Mouse (Mus musculus) embryonic facial prominence, embryonic 12.5 days (tissue): Measurements from ENCODE around the gene Rreb1. TPM values are rescaled to one million over a fixed set of nuclear protein-coding genes. Genes with fewer than 3 reads are reported as not detected.
"Not testable (repeated sequence)": the region's sequence is repeated elsewhere in the genome, so short reads cannot be mapped to it uniquely, and the experiment has no call there.

Source experiments
- ATAC-seq: fragments of 200-750 bp; cut with Nextera tagmentation; 2 replicates; pipeline ENCODE4 v1.8.0; 2017; ENCODE audit not compliant: insufficient number of reproducible peaks, insufficient read depth, low FRiP score, low TSS enrichment
- H3K27ac ChIP-seq: fragments of 300-500 bp; sonication (generic); 2 replicates; pipeline ENCODE4 v1.5.1; 2016; ENCODE audit warnings: mild to moderate bottlenecking
- H3K27me3 ChIP-seq: fragments of 300-500 bp; sonication (generic); 2 replicates; pipeline ENCODE4 v1.6.1; 2016; ENCODE audit warnings: mild to moderate bottlenecking, moderate library complexity
- H3K36me3 ChIP-seq: fragments of 300-500 bp; sonication (generic); 2 replicates; pipeline ENCODE4 v1.6.1; 2016; ENCODE audit warnings: mild to moderate bottlenecking
- H3K4me1 ChIP-seq: fragments of 300-500 bp; sonication (generic); 2 replicates; pipeline ENCODE4 v1.6.1; 2016
- H3K4me2 ChIP-seq: fragments of 300-500 bp; sonication (generic); replicated peaks from 2 replicates; pipeline ENCODE4 v1.6.1; 2016; ENCODE audit warnings: mild to moderate bottlenecking, moderate library complexity
- H3K4me3 ChIP-seq: fragments of 300-500 bp; sonication (generic); 2 replicates; pipeline ENCODE4 v1.5.1; 2016; ENCODE audit warnings: mild to moderate bottlenecking
- H3K9ac ChIP-seq: fragments of 300-500 bp; sonication (generic); 2 replicates; pipeline ENCODE4 v1.6.1; 2016; ENCODE audit warnings: mild to moderate bottlenecking, moderate library complexity
- H3K9me3 ChIP-seq: fragments of 300-500 bp; sonication (generic); 2 replicates; pipeline ENCODE4 v1.6.1; 2016; ENCODE audit warnings: mild to moderate bottlenecking, moderate library complexity
- WGBS: fragments of 180-500 bp; shearing (Covaris S2); methylation state at CpG from one replicate; pipeline ENCODE4 v1.1.7; 2016; 5-methylcytosine and 5-hydroxymethylcytosine counted together
- polyA plus RNA-seq: library from polyadenylated mRNA; unstranded; fragments of >200 nt; fragmentation: Nextera tagmentation; extraction: Ambion mirVana; gene quantifications from 2 replicates; pipeline ENCODE4 v1.2.1, GENCODE M21; 2016

The Rreb1 gene
- polyA plus RNA-seq, 1 experiment from 2014 or later = 10.1 TPM

DNA sequence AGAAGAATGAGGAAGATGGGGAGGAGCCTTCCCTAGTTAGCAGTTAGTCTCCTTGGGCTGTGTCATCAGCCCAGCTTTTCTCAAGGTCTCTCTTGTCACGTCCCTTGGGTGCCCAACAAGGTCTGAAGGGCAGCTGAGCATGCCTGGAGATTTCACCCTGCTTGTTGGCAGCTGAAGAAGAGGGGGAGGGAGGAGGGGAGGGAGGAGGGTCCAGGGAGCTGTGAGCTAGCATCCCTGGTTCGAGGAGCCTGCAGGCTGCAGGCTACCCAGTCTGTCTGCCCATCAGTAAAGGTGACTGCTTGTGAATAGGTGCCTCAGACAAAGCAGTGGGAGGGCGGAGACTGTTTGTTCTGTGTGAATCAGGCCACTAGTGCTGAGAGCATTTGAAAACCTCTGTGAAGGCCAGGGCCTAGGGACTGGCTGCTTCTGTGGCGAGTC lies 52.7 kb downstream of the Rreb1 start:
- no peak overlapping the region for H3K4me2 ChIP-seq
- 37% methylated on average over 4 of the region's 4 CpGs for WGBS
- no peak overlapping the region for H3K9ac ChIP-seq
- H3K27me3 ChIP-seq = no peaks in the 10 kb centered on the region
- ATAC-seq = no peak
- no peak overlapping the region for H3K4me3 ChIP-seq
- H3K4me1 ChIP-seq = peaks cover 47% of the 10 kb centered on the region
- H3K27ac ChIP-seq = no peak overlapping the region
- H3K36me3 ChIP-seq = no peaks in the 10 kb centered on the region
- H3K9me3 ChIP-seq = no peaks in the 10 kb centered on the region

DNA sequence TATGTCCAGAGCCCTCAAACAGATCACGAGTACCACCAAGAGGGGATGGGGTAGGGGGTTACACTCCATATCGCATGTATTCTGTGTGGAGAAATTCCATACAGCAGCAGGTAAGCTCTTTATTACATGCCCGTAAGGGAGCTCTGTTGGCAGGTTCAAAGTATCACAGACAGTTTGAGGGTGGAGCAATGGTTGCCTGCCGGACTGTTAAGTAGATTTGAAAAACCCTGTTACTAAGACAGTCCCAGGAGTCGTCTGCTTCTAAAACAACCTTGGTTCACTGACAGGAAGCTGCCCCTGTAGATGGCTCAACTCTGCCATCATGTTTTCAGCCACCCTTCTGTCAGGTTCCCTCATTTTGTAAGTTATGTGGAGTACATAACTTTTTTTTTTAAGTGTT lies 54.3 kb downstream of the Rreb1 start:
- whole genome bisulfite sequencing = 30% methylated on average over 5 of the region's 5 CpGs
- Histone ChIP-seq H3K4me2 (no peak overlapping the region), H3K4me1 (peaks cover 47% of the 10 kb centered on the region), H3K36me3 (no peaks in the 10 kb centered on the region), H3K27me3 (no peaks in the 10 kb centered on the region), H3K9ac (no peak overlapping the region), H3K27ac (no peak overlapping the region), H3K4me3 (no peak overlapping the region), H3K9me3 (no peaks in the 10 kb centered on the region)
- ATAC-seq = no peak

DNA sequence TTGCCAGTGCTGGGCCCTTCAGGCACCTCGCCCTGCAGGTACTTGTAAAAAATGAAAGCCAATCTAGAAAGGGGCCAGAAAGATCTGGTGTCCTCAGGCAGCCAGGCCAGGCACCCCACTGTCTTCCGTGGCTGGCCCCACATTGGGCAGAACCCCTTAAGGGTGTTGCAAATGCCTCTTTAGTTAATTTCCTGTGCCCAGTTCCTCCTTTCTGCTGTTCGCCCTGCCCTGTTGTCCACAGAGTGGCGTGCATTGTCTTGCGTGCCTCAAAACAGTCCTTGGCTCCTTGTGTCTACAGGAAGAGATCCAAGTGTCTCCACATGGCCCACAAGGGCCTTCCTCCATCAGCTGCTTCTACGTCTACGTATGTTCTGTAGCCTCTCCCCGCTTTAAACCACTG lies 55.3 kb downstream of the Rreb1 start:
- 79% methylated on average over 8 of the region's 8 CpGs for WGBS
- no peak overlapping the region for H3K4me3 ChIP-seq
- no peak overlapping the region for H3K27ac ChIP-seq
- H3K9ac ChIP-seq = no peak overlapping the region
- H3K4me2 ChIP-seq = no peak overlapping the region
- H3K27me3 ChIP-seq = no peaks in the 10 kb centered on the region
- peaks cover 43% of the 10 kb centered on the region for H3K4me1 ChIP-seq
- no peaks in the 10 kb centered on the region for H3K9me3 ChIP-seq
- no peaks in the 10 kb centered on the region for H3K36me3 ChIP-seq
- ATAC-seq = no peak

DNA sequence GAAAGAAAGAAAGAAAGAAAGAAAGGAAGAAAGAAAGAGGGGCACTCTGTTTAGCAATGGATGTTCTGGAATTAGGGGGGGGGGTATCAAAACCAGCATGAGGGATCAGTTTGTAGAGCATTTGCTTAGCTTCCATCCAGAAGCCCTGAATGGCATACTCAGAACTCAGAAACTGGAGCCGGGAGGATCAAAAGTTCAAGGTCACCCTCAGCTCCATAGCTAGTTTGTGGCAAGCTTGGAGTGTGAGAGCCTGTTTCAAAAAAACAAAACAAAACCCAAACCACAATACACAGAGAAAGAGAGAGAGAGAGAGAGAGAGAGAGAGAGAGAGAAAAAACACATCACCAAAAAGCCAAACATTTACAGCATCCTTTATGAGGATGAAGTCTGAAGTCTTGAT lies 57.1 kb downstream of the Rreb1 start:
- H3K4me1 ChIP-seq = peaks cover 35% of the 10 kb centered on the region
- ATAC-seq = no peak
- no peaks in the 10 kb centered on the region for H3K9me3 ChIP-seq
- 95% methylated on average over 1 of the region's 1 CpGs for WGBS
- no peaks in the 10 kb centered on the region for H3K36me3 ChIP-seq
- H3K27ac ChIP-seq = no peak overlapping the region
- no peak overlapping the region for H3K4me2 ChIP-seq
- H3K9ac ChIP-seq = no peak overlapping the region
- no peaks in the 10 kb centered on the region for H3K27me3 ChIP-seq
- no peak overlapping the region for H3K4me3 ChIP-seq

DNA sequence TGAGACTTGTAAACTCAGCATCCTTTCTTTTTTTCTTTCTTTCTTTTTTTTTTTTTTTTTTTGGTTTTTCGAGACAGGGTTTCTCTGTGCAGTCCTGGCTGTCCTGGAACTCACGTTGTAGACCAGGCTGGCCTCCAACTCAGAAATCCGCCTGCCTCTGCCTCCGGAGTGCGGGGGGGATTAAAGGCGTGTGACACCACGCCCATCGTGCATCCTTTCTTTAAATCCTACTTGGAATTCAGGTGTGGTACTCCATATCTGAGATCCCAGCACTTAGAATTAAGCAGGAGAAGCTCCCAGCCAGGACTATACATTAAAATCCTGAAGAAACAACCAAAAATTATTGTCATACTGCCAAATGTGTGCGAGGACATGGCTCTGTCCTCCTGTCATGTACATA lies 57.6 kb downstream of the Rreb1 start:
- not testable (repeated sequence) for H3K4me3 ChIP-seq, H3K36me3 ChIP-seq

DNA sequence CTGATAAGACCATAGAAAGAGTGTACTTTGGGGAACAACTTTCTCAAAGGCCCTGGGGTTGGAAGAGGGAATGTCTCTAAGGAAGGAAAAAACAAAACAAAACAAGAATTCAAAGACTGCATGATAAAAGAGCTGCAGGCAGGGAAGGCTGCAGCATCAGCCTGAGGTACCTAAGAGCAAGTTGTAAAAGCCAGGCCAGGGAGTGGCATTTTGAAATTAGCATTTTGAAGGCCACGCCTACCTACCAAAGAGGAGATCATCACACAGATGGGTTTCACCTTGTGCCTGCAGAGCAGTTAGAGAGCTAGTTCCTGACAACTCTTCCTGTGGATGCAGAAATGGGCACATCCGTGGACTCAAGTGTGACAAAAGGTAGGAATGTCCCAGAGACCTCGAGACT lies 59.2 kb downstream of the Rreb1 start:
- H3K27ac ChIP-seq = no peak overlapping the region
- H3K4me2 ChIP-seq = no peak overlapping the region
- H3K27me3 ChIP-seq = no peaks in the 10 kb centered on the region
- H3K4me1 ChIP-seq = peaks cover 14% of the 10 kb centered on the region
- H3K36me3 ChIP-seq = no peaks in the 10 kb centered on the region
- H3K4me3 ChIP-seq = no peak overlapping the region
- no peak overlapping the region for H3K9ac ChIP-seq
- WGBS = 65% methylated on average over 3 of the region's 3 CpGs
- ATAC-seq = no peak
- no peaks in the 10 kb centered on the region for H3K9me3 ChIP-seq

More for the DNA sequence above, 57.6 kb downstream of the Rreb1 start:
- not testable (repeated sequence) for H3K9ac ChIP-seq, ATAC-seq, H3K9me3 ChIP-seq, H3K4me2 ChIP-seq, H3K27me3 ChIP-seq, H3K27ac ChIP-seq
- H3K4me1 ChIP-seq = peaks cover 30% of the 10 kb centered on the region
- WGBS = 90% methylated on average over 9 of the region's 9 CpGs

DNA sequence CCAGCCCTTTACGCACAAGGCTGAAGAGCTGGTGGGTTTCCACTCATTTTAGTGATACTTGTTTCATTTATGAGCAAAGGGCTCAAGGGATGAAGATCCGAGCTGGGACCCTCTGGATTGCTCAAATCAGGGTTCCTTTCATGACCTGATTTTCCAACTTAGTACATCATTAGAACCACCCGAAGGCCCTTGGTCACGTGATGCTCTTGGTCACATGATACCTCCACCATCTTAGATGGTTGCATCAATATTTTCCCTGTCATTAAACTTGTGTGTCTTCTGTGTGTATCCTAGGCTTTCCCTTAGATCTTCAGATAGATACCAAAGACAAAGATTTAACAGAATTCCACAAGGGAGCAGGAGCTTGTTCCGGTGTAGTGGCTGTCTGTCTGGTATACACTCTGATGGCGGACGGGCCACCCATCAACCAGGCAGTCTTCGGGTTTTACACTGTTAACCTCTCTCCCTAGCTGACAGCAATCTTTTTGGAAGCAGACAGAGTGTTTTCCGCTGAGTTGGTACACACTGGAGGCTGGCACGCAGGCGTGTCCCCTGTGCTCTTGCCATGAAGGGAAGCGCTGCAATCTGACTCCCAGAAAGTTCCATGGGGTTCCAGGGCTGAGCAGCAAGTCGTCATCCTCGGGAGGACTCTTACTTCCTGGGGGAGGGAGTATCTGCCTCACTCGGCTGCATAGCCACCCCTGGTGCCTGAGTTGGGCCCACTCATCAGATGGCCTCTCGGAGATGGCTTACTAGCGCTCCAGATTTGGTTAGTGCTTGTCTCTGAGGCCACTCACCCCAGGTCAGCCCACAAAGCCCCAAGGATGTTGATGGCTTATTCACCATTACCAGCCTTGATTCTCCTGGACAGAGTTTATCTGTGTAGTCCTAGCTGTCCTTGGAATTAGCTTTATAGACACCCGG lies 60.3 kb downstream of the Rreb1 start:
- 90% methylated on average over 18 of the region's 18 CpGs for WGBS
- Histone ChIP-seq H3K9me3 (no peaks in the 10 kb centered on the region), H3K27me3 (no peaks in the 10 kb centered on the region), H3K4me1 (peaks cover 4% of the 10 kb centered on the region; the same call in 1 of the 2 replicates), H3K9ac (no peak overlapping the region), H3K27ac (no peak overlapping the region), H3K36me3 (no peaks in the 10 kb centered on the region), H3K4me2 (no peak overlapping the region), H3K4me3 (no peak overlapping the region)
- ATAC-seq = no peak

DNA sequence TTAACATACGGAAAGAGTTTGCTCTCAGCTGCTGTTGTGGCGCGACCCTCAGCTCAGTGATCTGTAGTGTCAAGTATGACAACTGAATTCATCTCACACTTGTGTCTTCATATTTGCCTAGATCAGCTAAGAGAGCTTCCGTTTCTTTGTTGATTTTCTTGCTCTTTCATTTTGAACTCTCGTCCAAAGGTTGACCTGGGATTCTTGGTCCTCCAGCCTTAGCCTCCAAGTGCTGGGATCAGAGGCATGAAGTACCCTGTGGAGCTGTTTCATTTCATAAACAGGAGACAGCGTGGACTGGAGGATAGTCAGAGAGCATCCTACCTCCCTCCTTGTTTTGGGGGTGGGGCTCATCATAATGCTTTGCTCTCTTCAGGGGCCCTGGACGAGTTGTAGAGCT lies 65.0 kb downstream of the Rreb1 start:
- WGBS = 80% methylated on average over 7 of the region's 7 CpGs
- Histone ChIP-seq H3K4me1 (peaks cover 13% of the 10 kb centered on the region; the same call in 1 of the 2 replicates), H3K36me3 (no peaks in the 10 kb centered on the region), H3K27me3 (no peaks in the 10 kb centered on the region), H3K9ac (no peak overlapping the region), H3K27ac (no peak overlapping the region), H3K9me3 (no peaks in the 10 kb centered on the region), H3K4me2 (no peak overlapping the region), H3K4me3 (no peak overlapping the region)
- ATAC-seq = no peak

DNA sequence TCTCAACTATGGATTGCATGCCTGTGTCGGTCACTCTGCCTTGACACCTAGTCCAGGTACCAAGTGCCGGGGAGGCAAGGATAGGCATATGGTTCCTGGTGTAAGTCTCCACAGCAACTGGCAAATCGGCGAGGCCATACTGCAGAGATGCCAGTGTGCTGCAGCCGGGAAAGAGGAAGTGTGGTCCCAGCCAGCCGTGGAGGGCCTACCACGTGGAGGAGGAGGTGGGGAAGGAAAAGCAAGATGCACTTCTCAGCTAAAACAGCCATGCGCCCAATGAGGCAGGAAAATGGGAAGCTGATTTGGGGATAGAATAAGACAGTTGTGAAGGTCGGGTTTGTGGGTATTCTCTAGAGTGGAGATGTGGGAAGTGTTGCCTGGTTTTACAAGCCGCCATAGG lies 65.6 kb downstream of the Rreb1 start:
- 75% methylated on average over 10 of the region's 10 CpGs for WGBS
- H3K4me1 ChIP-seq = peaks cover 13% of the 10 kb centered on the region; the same call in 1 of the 2 replicates
- no peaks in the 10 kb centered on the region for H3K27me3 ChIP-seq
- H3K36me3 ChIP-seq = no peaks in the 10 kb centered on the region
- no peak overlapping the region for H3K9ac ChIP-seq
- no peak overlapping the region for H3K27ac ChIP-seq
- ATAC-seq = no peak
- no peaks in the 10 kb centered on the region for H3K9me3 ChIP-seq
- no peak overlapping the region for H3K4me3 ChIP-seq
- no peak overlapping the region for H3K4me2 ChIP-seq

DNA sequence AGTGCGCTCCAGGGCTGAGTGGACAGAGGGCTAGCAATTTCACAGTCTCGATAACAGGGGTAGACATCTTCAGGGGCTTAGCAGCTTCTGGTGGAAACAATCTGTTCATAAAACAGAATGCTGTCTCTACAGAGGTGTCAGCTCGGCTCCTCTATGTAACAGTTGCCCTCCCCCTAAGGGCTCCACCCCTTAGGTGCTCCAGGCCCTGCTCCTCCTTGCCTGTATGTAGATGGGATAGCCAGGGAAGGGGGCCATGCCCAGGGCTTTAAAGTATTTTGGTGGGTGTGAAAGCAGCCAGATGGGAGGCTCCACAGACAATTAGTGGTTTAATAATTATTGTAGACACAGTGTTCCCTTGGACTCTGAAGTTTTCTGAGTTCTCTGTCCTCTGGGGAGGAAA lies 67.0 kb downstream of the Rreb1 start:
- H3K4me3 ChIP-seq = no peak overlapping the region
- H3K36me3 ChIP-seq = no peaks in the 10 kb centered on the region
- peaks cover 13% of the 10 kb centered on the region; the same call in 1 of the 2 replicates for H3K4me1 ChIP-seq
- no peak overlapping the region for H3K4me2 ChIP-seq
- H3K27ac ChIP-seq = no peak overlapping the region
- no peaks in the 10 kb centered on the region for H3K27me3 ChIP-seq
- 63% methylated on average over 3 of the region's 3 CpGs for WGBS
- no peaks in the 10 kb centered on the region for H3K9me3 ChIP-seq
- ATAC-seq = peak; percentile 35; the same call in 1 of the 2 replicates
- H3K9ac ChIP-seq = no peak overlapping the region

DNA sequence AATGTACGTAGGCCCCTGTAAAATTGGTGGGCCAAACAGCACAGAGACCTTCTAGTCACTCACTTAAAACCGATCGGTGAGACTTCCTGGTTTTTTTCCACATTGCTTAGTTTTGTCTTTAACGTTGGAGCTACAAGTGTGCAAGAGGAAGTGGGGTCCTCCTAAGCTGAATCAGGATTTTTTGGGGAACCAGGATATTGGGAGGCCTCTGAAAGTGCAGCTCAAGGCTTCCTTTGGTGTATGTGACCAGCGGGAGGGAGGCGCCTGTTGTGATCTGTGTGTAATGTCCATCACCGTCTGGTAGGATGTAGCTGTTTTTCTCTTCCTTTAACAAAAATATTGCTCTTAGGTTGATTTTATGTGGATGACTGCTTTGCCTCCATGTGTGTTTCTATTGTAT lies 67.4 kb downstream of the Rreb1 start:
- 77% methylated on average over 7 of the region's 7 CpGs for WGBS
- no peak overlapping the region for H3K27ac ChIP-seq

DNA sequence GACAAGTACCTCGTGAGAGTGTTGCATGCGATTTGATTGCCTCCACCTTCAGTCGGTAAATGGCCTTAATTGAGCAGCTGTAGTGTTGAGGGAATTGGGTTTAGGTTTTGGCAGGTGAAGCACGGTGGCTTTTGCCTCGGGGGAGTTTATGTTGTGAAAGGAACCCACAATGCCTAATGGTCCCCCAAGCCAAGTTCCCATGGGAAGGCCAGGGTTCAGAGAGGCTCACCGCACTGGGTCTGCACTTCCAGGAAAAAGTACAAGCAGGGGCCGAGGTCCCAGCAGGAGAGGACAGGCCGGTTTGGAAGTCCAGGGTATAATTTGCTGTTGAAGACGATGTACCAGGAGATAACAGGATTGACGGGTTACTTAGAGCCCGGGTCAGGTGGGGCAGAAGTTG lies 68.3 kb downstream of the Rreb1 start:
- H3K4me2 ChIP-seq = no peak overlapping the region
- no peaks in the 10 kb centered on the region for H3K36me3 ChIP-seq
- H3K4me3 ChIP-seq = no peak overlapping the region
- 75% methylated on average over 11 of the region's 11 CpGs for WGBS
- no peak overlapping the region for H3K9ac ChIP-seq
- H3K27me3 ChIP-seq = no peaks in the 10 kb centered on the region
- peaks cover 13% of the 10 kb centered on the region; the same call in 1 of the 2 replicates for H3K4me1 ChIP-seq
- ATAC-seq = no peak
- H3K9me3 ChIP-seq = no peaks in the 10 kb centered on the region
- H3K27ac ChIP-seq = no peak overlapping the region

More for the DNA sequence above, 67.4 kb downstream of the Rreb1 start:
- peaks cover 13% of the 10 kb centered on the region; the same call in 1 of the 2 replicates for H3K4me1 ChIP-seq
- H3K9me3 ChIP-seq = no peaks in the 10 kb centered on the region
- no peak overlapping the region for H3K4me2 ChIP-seq
- H3K27me3 ChIP-seq = no peaks in the 10 kb centered on the region
- H3K9ac ChIP-seq = no peak overlapping the region
- no peak overlapping the region for H3K4me3 ChIP-seq
- H3K36me3 ChIP-seq = no peaks in the 10 kb centered on the region
- no peak for ATAC-seq
